Comparison of ENCODE assay signal across 16 mouse cellular contexts in genomic region chr16:34847638-34848037, GRCm38 (mm10).
DNase-seq lines count a peak whose midpoint lies in the region; ATAC-seq lines count a peak whose summit lies in the region.
"Had no signal": no experiment of that assay in that cellular context is flagged by ENCODE, and none has a peak within 500 bp of the region (broad histone marks: within the 10 kb centered on the region; RNA-seq: fewer than 3 reads in every experiment).

No protein-coding gene starts in this region.

- ATAC-seq in heart, embryonic 16.5 days (replicated peaks; ENCODE audit: extremely low read depth, insufficient read depth, low FRiP score), result 0 out of 2 replicates have a peak, but pooled peaks have one; percentile 14
- ATAC-seq in liver, embryonic 12.5 days, result no peak
- ATAC-seq: forebrain, embryonic 16.5 days; inflammation-experienced regulatory T-cells, adult 6 months; midbrain, embryonic 16.5 days had no signal

- no peaks in the 10 kb centered on the region for H3K27me3 ChIP-seq in heart, embryonic 16.5 days (ENCODE audit: control insufficient read depth, insufficient read depth, low read length)
- H3K27me3 ChIP-seq in liver, embryonic 12.5 days (replicated peaks), result no peaks in the 10 kb centered on the region
- H3K27me3 ChIP-seq: hindbrain, embryonic 12.5 days had no signal

- no peak overlapping the region for H3K4me3 ChIP-seq in heart, embryonic 16.5 days (ENCODE audit: low read length)
- H3K4me3 ChIP-seq in liver, embryonic 12.5 days, result no peak overlapping the region
- H3K4me3 ChIP-seq: erythroblast, embryonic 14.5 days; hindbrain, embryonic 12.5 days had no signal

- no peaks in the 10 kb centered on the region for H3K9me3 ChIP-seq in heart, embryonic 16.5 days (replicated peaks; ENCODE audit: control insufficient read depth, low read length)
- no peaks in the 10 kb centered on the region for H3K9me3 ChIP-seq in liver, embryonic 12.5 days (replicated peaks)
- H3K9me3 ChIP-seq: hindbrain, embryonic 12.5 days had no signal

- no peaks in the 10 kb centered on the region for H3K36me3 ChIP-seq in heart, embryonic 16.5 days (ENCODE audit: control insufficient read depth, insufficient read depth)
- no peaks in the 10 kb centered on the region for H3K36me3 ChIP-seq in liver, embryonic 12.5 days
- H3K36me3 ChIP-seq: hindbrain, embryonic 12.5 days had no signal

- peak; percentile 15 for DNase-seq in adrenal gland, adult 8-10 months
- DNase-seq in adrenal gland, postnatal 25 days, result no peak
- DNase-seq in heart, postnatal 36 days, result no peak
- DNase-seq in liver (peak; percentile 11), 416B (ENCODE audit: low read depth) (peak; percentile 36)
- DNase-seq in thymus, postnatal 10 days (ENCODE audit: low spot score in 2 of 2), result no peak
- DNase-seq: cerebellum, adult 11 months; cerebellum, postnatal 14 days; thymus, adult 18-20 months had no signal

- H3K27ac ChIP-seq in heart, embryonic 16.5 days (ENCODE audit: low read length), result no peak overlapping the region
- no peak overlapping the region for H3K27ac ChIP-seq in liver, embryonic 12.5 days
- H3K27ac ChIP-seq: hindbrain, embryonic 12.5 days had no signal

- WGBS in heart, embryonic 16.5 days, result 43% methylated on average over 3 of the region's 3 CpGs
- WGBS in liver, embryonic 12.5 days (ENCODE audit: insufficient replicate concordance), result 35% methylated on average over 3 of the region's 3 CpGs

- intact Hi-C loops in heart, postnatal 36 days (cut with DNase I), result no loop called here

- no peak overlapping the region for H3K4me2 ChIP-seq in heart, embryonic 16.5 days (ENCODE audit: low read depth, low read length)
- H3K4me2 ChIP-seq in liver, embryonic 12.5 days, result no peak overlapping the region
- H3K4me2 ChIP-seq: hindbrain, embryonic 12.5 days had no signal

- H3K9ac ChIP-seq in heart, embryonic 16.5 days (ENCODE audit: low read length), result no peak overlapping the region
- H3K9ac ChIP-seq in liver, embryonic 12.5 days, result no peak overlapping the region
- H3K9ac ChIP-seq: hindbrain, embryonic 12.5 days had no signal

- H3K4me1 ChIP-seq in heart, embryonic 16.5 days (ENCODE audit: control insufficient read depth, insufficient read depth, low read length), result peaks cover 3% of the 10 kb centered on the region; the same call in 1 of the 2 replicates
- no peaks in the 10 kb centered on the region for H3K4me1 ChIP-seq in liver, embryonic 12.5 days
- H3K4me1 ChIP-seq: hindbrain, embryonic 12.5 days had no signal

Comparison
In these comparisons a context has a peak if more than half of its experiments do, and no peak if none do; other contexts are left out.
1. DNase-seq: peak in adrenal gland, adult 8-10 months (single experiment), liver (single experiment) and 416B (single experiment); none in adrenal gland, postnatal 25 days (single experiment), heart, postnatal 36 days (0 of 2) and thymus, postnatal 10 days (0 of 2).